Comparison of ENCODE assay signal across 10 mouse cellular contexts in the genomic region with DNA sequence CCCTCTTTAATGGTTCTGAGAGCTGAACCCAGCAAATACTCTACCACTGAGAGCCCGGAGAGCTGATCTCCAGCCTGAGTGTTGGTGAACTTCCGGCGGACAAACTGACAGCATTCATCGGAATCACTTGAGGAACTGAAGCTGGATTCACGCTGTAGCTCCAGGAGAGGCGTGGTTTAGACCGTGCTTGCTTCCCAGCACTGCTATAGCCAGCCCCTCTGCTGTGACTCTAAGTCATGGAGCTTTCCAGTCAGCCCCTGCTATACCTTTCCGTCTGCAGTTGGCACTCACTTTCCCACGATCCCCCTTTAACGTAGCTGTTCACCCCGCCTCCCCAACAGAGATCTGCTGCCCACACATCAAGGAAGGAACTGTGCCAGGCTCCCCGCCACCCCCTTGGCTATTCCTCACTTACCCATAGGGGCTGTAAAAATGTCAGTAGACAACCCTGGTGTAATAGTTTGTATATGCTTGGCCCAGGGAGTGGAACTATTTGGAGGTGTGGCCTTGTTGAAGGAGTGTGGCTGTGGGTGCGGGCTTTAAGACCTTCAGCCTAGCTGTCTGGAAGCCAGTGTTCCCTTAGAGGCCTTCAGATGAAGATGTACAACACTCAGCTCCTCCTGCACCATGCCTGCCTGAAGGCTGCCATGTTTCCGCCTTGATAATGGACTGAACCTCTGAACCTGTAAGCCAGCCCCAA.
"Had no signal": no experiment of that assay in that cellular context is flagged by ENCODE, and none has a peak within 500 bp of the region (broad histone marks: within the 10 kb centered on the region; RNA-seq: fewer than 3 reads in every experiment).

No protein-coding gene starts in this region.

- H3K9me3 ChIP-seq: midbrain, embryonic 10.5 days had no signal

- DNase-seq: kidney, adult 11 months; kidney, adult 9 months; kidney, postnatal 10 days; liver; lung, postnatal 36 days; right cerebral cortex, postnatal 14 days; thymus, postnatal 36 days had no signal

- ATAC-seq: midbrain, embryonic 16.5 days had no signal

- H3K4me3 ChIP-seq: left cerebral cortex, adult 2 months; midbrain, embryonic 10.5 days had no signal

- H3K27ac ChIP-seq: left cerebral cortex, adult 2 months; midbrain, embryonic 10.5 days had no signal

- H3K4me1 ChIP-seq: midbrain, embryonic 10.5 days had no signal
